Mouse (Mus musculus): ENCODE measurements around the gene Opa3. TPM values are rescaled to one million over a fixed set of nuclear protein-coding genes. Genes with fewer than 3 reads are reported as not detected.
"Not testable (repeated sequence)": the region's sequence is repeated elsewhere in the genome, so short reads cannot be mapped to it uniquely, and the experiment has no call there.

The Opa3 gene
- polyA plus RNA-seq, 1 experiment from 2014 or later, result 39.9 TPM

DNA sequence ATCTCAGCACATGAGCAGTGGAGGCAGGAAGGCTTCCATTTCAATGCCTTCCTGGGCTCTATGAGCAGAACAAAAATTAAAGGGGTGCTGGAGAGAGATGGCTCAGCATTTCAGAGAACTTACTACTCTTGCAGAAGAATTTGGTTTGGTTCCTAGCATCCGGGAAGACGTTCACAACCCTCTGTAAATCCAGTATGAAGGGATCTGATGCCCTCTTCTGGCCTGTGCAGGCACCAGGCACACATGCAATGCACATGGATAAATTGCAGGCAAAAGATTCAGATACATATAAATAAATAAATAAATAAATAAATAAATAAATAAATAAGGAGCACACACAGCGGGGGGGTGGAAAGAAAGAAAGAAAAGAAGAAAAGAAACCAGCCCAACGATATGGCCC lies 48.1 kb downstream of the Opa3 start:
- Histone ChIP-seq H3K27ac (ENCODE audit: low read depth, low read length) (no peak overlapping the region), H3K36me3 (ENCODE audit: control insufficient read depth, insufficient read depth, low read length) (no peaks in the 10 kb centered on the region), H3K9me3 (ENCODE audit: control insufficient read depth, low read length) (no peaks in the 10 kb centered on the region), H3K4me3 (ENCODE audit: low read length) (no peak overlapping the region), H3K4me2 (ENCODE audit: low read length) (no peak overlapping the region), H3K4me1 (ENCODE audit: control insufficient read depth, insufficient read depth, low read depth, low read length) (peaks cover 6% of the 10 kb centered on the region; the same call in 1 of the 2 replicates), H3K9ac (ENCODE audit: low read depth, low read length) (no peak overlapping the region), H3K27me3 (replicated peaks; ENCODE audit: control insufficient read depth, insufficient read depth, low read length) (peaks cover 34% of the 10 kb centered on the region)
- 48% methylated on average over 4 of the region's 4 CpGs for WGBS
- ATAC-seq, result no peak

DNA sequence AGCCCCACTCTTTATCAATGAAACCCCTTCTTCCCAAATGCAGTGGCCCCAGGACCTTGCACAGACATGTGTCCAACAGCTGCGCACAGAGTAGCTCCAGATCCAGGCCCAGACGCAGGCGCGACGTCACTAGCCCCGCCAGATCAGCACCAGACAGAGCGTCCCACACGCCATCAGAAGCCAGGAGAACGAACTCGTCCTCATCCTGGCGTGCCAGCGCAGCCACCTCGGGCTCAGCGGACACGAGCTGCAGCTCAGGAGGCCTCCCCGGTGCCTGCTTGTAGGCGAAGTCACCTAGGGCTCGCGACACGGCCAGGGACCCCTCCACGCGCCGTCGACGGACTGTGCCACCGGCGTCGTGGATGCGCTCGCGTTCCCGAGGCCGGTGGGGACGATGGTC lies 50.9 kb downstream of the Opa3 start:
- Histone ChIP-seq H3K4me3 (ENCODE audit: low read length) (peak overlapping the region; percentile 42), H3K4me2 (ENCODE audit: low read length) (peak overlapping the region; percentile 62), H3K27ac (ENCODE audit: low read depth, low read length) (no peak overlapping the region), H3K36me3 (ENCODE audit: control insufficient read depth, insufficient read depth, low read length) (no peaks in the 10 kb centered on the region), H3K9me3 (ENCODE audit: control insufficient read depth, low read length) (no peaks in the 10 kb centered on the region), H3K27me3 (replicated peaks; ENCODE audit: control insufficient read depth, insufficient read depth, low read length) (peaks cover 34% of the 10 kb centered on the region), H3K4me1 (ENCODE audit: control insufficient read depth, insufficient read depth, low read depth, low read length) (peaks cover 10% of the 10 kb centered on the region), H3K9ac (ENCODE audit: low read depth, low read length) (no peak overlapping the region; the same call in 1 of the 2 replicates)
- ATAC-seq, result no peak
- WGBS, result 4% methylated on average over 27 of the region's 34 CpGs

DNA sequence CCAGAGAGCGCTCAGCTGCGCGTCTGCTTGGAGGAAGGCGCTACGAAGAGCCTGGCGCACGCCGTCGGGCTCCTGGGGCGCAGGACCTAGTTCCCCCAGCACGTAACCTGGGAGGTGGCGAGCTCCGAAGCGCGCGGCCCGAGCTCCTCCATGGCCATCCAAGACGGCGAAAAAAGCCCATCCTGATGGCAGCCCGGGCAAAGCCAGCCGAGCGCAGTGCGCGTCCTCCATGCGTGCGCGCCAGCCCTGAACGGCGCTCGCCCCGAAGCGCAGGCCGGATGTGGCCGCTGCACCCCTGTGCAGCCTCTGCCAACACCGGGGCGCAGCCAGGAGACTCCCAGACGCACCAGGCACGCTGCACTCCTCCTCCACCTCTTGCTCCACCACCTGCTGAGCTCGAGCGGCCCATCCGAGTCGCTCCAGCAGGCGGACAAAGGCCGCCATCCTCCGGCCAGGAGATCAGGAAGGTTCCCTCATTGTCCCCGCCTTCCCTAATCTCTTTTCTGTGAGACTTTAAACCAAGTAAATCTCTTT lies 51.5 kb downstream of the Opa3 start, which contains the start of gene Ppm1n:
Gene Ppm1n, minus strand, starts transcription at position 484 of the 534 bp plus-strand sequence.
- peak within 1 kb of the TSS; percentile 62 for H3K4me2 ChIP-seq (ENCODE audit: low read length)

DNA sequence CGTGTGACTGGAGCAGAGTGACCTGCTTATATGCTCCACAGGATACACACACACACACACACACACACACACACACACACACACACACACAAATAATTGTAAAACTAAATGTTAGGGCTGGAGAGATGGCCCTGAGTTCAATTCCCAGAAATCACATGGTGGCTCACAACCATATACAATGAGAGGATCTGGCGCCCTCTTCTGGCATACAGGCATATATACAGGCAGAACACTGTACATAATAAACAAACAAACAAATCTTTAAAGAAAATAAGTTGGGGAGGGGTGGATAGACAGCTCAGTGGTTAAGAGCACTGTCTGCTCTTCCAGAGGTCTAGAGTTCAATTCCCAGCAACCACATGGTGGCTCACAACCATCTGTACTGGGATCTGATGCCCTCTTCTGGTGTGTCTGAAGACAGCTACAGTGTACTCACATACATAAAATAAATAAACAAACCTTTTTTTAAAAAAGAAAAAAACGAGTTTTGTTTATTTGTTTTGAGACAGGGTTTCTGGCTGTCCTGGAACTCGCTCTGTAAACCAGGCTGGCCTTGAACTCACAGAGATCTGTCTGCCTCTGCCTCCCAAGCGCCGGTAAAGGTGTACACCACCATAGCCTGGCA lies 53.7 kb downstream of the Opa3 start:
- peak overlapping the region; percentile 72 for H3K4me2 ChIP-seq (ENCODE audit: low read length)
- not testable (repeated sequence) for H3K9ac ChIP-seq (ENCODE audit: low read depth, low read length); H3K36me3 ChIP-seq (ENCODE audit: control insufficient read depth, insufficient read depth, low read length); H3K9me3 ChIP-seq (ENCODE audit: control insufficient read depth, low read length); ATAC-seq; H3K27ac ChIP-seq (ENCODE audit: low read depth, low read length)
- 35% methylated on average over 6 of the region's 6 CpGs for WGBS
- peak overlapping the region; percentile 91 for H3K4me3 ChIP-seq (ENCODE audit: low read length)
- H3K4me1 ChIP-seq (ENCODE audit: control insufficient read depth, insufficient read depth, low read depth, low read length), result peaks cover 21% of the 10 kb centered on the region
- H3K27me3 ChIP-seq (replicated peaks; ENCODE audit: control insufficient read depth, insufficient read depth, low read length), result peaks cover 34% of the 10 kb centered on the region

More for the DNA sequence above, 51.5 kb downstream of the Opa3 start, which contains the start of gene Ppm1n:
- Histone ChIP-seq H3K36me3 (ENCODE audit: control insufficient read depth, insufficient read depth, low read length) (no peaks in the 10 kb centered on the region), H3K4me1 (ENCODE audit: control insufficient read depth, insufficient read depth, low read depth, low read length) (peaks cover 16% of the 10 kb centered on the region), H3K9ac (ENCODE audit: low read depth, low read length) (peak within 1 kb of the TSS; percentile 57), H3K27me3 (replicated peaks; ENCODE audit: control insufficient read depth, insufficient read depth, low read length) (peaks cover 34% of the 10 kb centered on the region), H3K9me3 (ENCODE audit: control insufficient read depth, low read length) (no peaks in the 10 kb centered on the region), H3K4me3 (ENCODE audit: low read length) (peak within 1 kb of the TSS; percentile 42), H3K27ac (ENCODE audit: low read depth, low read length) (no peak within 1 kb of the TSS)
- no peak for ATAC-seq
- 0% methylated on average over 45 of the region's 46 CpGs for WGBS

DNA sequence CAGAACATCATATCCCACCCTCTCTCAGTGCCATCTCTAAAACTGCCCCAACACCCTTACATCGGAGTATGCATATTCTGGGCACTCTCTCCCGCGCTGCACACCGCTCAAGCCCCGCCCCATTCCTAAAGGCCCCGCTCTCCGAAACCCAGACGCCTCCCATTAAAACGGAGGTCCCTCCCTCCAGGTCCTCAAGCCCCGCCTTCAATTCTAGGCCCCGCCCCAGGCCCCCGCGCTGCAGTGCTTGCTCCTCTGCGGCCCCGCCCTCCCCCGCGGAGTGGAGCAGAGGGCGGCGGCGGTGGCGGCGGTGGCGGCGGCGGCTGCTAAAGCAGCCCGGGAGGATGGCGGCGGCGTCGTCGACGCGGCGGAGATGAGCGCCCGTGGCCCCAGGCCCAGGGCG lies 54.3 kb downstream of the Opa3 start, which contains the start of gene Rtn2:
Gene Rtn2, plus strand, starts transcription at position 240 of the 400 bp plus-strand sequence.
- ATAC-seq, result peak; percentile 79
- Histone ChIP-seq H3K9me3 (ENCODE audit: control insufficient read depth, low read length) (no peaks in the 10 kb centered on the region), H3K4me1 (ENCODE audit: control insufficient read depth, insufficient read depth, low read depth, low read length) (peaks cover 21% of the 10 kb centered on the region), H3K27ac (ENCODE audit: low read depth, low read length) (peak within 1 kb of the TSS; percentile 90), H3K4me2 (ENCODE audit: low read length) (peak within 1 kb of the TSS; percentile 72), H3K27me3 (replicated peaks; ENCODE audit: control insufficient read depth, insufficient read depth, low read length) (peaks cover 34% of the 10 kb centered on the region), H3K36me3 (ENCODE audit: control insufficient read depth, insufficient read depth, low read length) (peaks cover 8% of the 10 kb centered on the region), H3K9ac (ENCODE audit: low read depth, low read length) (peak within 1 kb of the TSS; percentile 97), H3K4me3 (ENCODE audit: low read length) (peak within 1 kb of the TSS; percentile 91)
- under 1% methylated on average over 36 of the region's 37 CpGs for WGBS

DNA sequence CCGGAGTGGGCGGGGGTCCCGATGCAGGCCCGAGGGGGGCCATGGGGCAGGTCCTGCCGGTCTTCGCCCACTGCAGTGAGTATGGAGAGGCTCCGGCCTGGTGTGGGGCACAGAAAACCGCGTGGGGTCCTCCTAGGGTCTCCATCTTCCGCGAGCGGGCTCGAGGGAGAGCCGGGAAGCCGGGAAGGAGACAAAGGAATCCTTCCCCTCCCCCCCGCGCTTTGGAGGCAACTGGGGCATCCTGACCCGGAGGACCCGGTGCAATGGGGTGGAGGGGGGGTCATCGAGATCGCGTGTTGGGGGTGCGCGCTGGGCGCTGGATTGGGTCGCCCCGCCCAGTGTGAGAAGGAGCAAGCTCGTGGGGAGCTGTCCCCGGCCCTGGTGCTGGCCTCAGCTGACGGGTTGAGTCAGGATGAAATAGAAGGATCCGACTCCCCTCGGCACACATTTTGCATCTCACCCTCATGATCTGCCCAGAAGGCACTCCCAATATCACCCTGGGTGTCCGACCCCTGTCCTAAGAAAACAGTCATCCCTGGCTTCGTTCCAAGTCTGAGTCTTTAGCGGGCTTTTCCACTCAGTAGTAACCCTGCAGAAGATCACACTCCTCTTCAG lies 54.8 kb downstream of the Opa3 start:
- Histone ChIP-seq H3K27me3 (replicated peaks; ENCODE audit: control insufficient read depth, insufficient read depth, low read length) (peaks cover 32% of the 10 kb centered on the region), H3K4me2 (ENCODE audit: low read length) (peak overlapping the region; percentile 72), H3K27ac (ENCODE audit: low read depth, low read length) (peak overlapping the region; percentile 90), H3K9me3 (ENCODE audit: control insufficient read depth, low read length) (no peaks in the 10 kb centered on the region), H3K4me3 (ENCODE audit: low read length) (peak overlapping the region; percentile 91), H3K36me3 (ENCODE audit: control insufficient read depth, insufficient read depth, low read length) (peaks cover 12% of the 10 kb centered on the region), H3K4me1 (ENCODE audit: control insufficient read depth, insufficient read depth, low read depth, low read length) (peaks cover 21% of the 10 kb centered on the region), H3K9ac (ENCODE audit: low read depth, low read length) (peak overlapping the region; percentile 97)
- WGBS, result under 1% methylated on average over 35 of the region's 35 CpGs
- peak; percentile 75 for ATAC-seq

DNA sequence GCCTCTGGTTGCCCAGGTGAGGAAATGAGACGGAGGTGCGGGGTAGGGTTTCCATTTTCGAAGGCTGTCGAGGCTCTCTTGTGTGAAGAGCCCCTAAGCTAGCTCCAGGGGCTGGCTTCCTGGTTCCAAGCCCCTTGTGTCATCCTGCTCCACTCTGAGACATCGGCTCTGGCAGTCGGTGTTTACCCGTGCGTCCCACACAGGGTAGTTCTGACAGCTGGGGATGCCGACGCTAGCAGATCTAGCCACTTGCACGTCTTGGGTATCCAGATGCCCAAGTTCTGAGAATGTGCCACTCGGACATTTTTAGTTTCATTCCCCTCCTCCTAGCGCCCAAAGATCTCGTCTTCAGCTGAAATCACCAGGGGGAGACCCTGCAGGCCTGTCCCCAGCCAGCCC lies 55.3 kb downstream of the Opa3 start:
- Histone ChIP-seq H3K4me2 (ENCODE audit: low read length) (peak overlapping the region; percentile 72), H3K9ac (ENCODE audit: low read depth, low read length) (peak overlapping the region; percentile 97), H3K9me3 (ENCODE audit: control insufficient read depth, low read length) (no peaks in the 10 kb centered on the region), H3K27ac (ENCODE audit: low read depth, low read length) (peak overlapping the region; percentile 90), H3K4me1 (ENCODE audit: control insufficient read depth, insufficient read depth, low read depth, low read length) (peaks cover 21% of the 10 kb centered on the region), H3K36me3 (ENCODE audit: control insufficient read depth, insufficient read depth, low read length) (peaks cover 12% of the 10 kb centered on the region), H3K27me3 (replicated peaks; ENCODE audit: control insufficient read depth, insufficient read depth, low read length) (peaks cover 27% of the 10 kb centered on the region), H3K4me3 (ENCODE audit: low read length) (peak overlapping the region; percentile 91)
- 23% methylated on average over 14 of the region's 14 CpGs for WGBS
- peak; percentile 19 for ATAC-seq

DNA sequence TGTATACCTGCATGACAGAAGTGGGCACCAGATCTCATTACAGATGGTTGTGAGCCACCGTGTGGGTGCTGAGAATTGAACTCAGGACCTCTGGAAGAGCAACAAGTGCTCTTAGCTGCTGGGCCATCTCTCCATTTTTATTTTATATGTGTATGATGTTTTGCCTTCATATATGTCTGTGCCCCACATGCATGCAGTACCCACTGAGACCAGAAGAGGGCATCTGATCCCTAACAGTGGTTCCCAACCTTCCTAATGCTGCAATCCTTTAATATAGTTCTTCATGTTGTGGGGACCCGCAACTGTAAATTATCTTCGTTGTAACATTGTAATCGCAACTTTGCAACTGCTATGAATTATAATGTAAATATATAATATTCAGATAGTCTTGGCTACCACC lies 56.6 kb downstream of the Opa3 start:
- peak overlapping the region; percentile 72; the same call in 1 of the 2 replicates for H3K4me2 ChIP-seq (ENCODE audit: low read length)
- H3K4me3 ChIP-seq (ENCODE audit: low read length), result no peak overlapping the region
- peaks cover 14% of the 10 kb centered on the region for H3K27me3 ChIP-seq (replicated peaks; ENCODE audit: control insufficient read depth, insufficient read depth, low read length)
- no peak overlapping the region for H3K9ac ChIP-seq (ENCODE audit: low read depth, low read length)
- H3K4me1 ChIP-seq (ENCODE audit: control insufficient read depth, insufficient read depth, low read depth, low read length), result peaks cover 15% of the 10 kb centered on the region
- H3K36me3 ChIP-seq (ENCODE audit: control insufficient read depth, insufficient read depth, low read length), result peaks cover 12% of the 10 kb centered on the region
- 32% methylated on average over 4 of the region's 4 CpGs for WGBS
- no peak overlapping the region for H3K27ac ChIP-seq (ENCODE audit: low read depth, low read length)
- H3K9me3 ChIP-seq (ENCODE audit: control insufficient read depth, low read length), result no peaks in the 10 kb centered on the region
- ATAC-seq, result no peak

DNA sequence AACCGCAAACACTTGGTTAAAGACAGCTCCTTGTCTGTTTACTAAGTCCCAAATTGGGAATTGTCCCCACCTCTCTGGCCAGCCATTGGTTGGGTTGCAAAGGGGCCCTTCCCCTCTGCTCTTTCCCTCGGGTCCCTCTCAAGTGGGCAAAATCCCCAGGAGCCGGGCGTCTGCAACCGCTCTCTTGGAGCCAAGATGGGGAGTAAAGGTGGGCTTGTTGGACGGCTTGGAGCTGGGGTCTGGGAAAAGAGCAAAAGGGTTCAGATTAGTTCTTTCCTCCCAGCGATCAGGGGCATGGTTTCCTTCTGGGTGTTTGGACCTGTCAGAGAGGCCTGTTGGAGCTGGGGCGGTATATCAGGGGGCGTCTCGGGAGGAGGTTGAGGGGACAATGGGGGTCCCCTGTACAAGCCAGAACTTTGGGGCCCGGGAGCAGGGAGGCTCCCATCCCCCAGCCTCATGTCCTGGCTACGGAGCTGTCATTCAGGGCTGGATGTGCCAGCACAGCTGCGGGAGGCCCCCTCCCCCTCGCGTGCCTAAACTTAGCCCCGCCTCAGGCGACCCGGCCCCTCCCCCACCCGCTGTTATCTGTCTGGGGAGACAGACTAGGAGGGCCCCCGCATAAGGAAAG lies 62.9 kb downstream of the Opa3 start:
- Histone ChIP-seq H3K9me3 (ENCODE audit: control insufficient read depth, low read length) (no peaks in the 10 kb centered on the region), H3K4me2 (ENCODE audit: low read length) (peak overlapping the region; percentile 40), H3K9ac (ENCODE audit: low read depth, low read length) (peak overlapping the region; percentile 30; the same call in 1 of the 2 replicates), H3K27ac (ENCODE audit: low read depth, low read length) (no peak overlapping the region), H3K36me3 (ENCODE audit: control insufficient read depth, insufficient read depth, low read length) (peaks cover 23% of the 10 kb centered on the region), H3K27me3 (replicated peaks; ENCODE audit: control insufficient read depth, insufficient read depth, low read length) (no peaks in the 10 kb centered on the region), H3K4me3 (ENCODE audit: low read length) (peak overlapping the region; percentile 14), H3K4me1 (ENCODE audit: control insufficient read depth, insufficient read depth, low read depth, low read length) (peaks cover 5% of the 10 kb centered on the region)
- ATAC-seq, result 0 out of 2 replicates have a peak, but pooled peaks have one; percentile 5
- 4% methylated on average over 20 of the region's 20 CpGs for WGBS

Data from hindbrain, embryonic 16.5 days (tissue).